Mouse (Mus musculus) forebrain, postnatal 0 days (tissue): ENCODE measurements around the gene Mdc1. TPM values are rescaled to one million over a fixed set of nuclear protein-coding genes. Genes with fewer than 3 reads are reported as not detected.
A peak's percentile ranks its signal among the peaks of the same experiment; 100 is the strongest.

Experiments
- ATAC-seq: fragments of 200-750 bp; cut with Nextera tagmentation; 2 replicates; pipeline ENCODE4 v1.8.0; 2017; ENCODE audit warnings: mild to moderate bottlenecking, moderate library complexity
- DNase-seq: peaks from one replicate; pipeline ENCODE4 v3.0.0-alpha.2; 2015
- H3K27ac ChIP-seq: fragments of 300-500 bp; sonication (generic); 2 replicates; pipeline ENCODE4 v1.5.1; 2014; ENCODE audit warnings: low read depth, mild to moderate bottlenecking, antibody characterized with exemption, low read length, moderate library complexity, mixed read lengths
- H3K27me3 ChIP-seq: fragments of 300-500 bp; sonication (generic); 2 replicates; pipeline ENCODE4 v1.6.1; 2014; ENCODE audit warnings: mild to moderate bottlenecking, low read length, mixed read lengths; ENCODE audit not compliant: insufficient read depth
- H3K36me3 ChIP-seq: fragments of 300-500 bp; sonication (generic); 2 replicates; pipeline ENCODE4 v1.6.1; 2014; ENCODE audit warnings: mild to moderate bottlenecking, moderate library complexity; ENCODE audit not compliant: insufficient read depth
- H3K4me1 ChIP-seq: fragments of 300-500 bp; sonication (generic); 2 replicates; pipeline ENCODE4 v1.6.1; 2014; ENCODE audit warnings: antibody characterized with exemption; ENCODE audit not compliant: insufficient read depth
- H3K4me2 ChIP-seq: fragments of 300-500 bp; sonication (generic); 2 replicates; pipeline ENCODE4 v1.6.1; 2014; ENCODE audit warnings: low read depth, mild to moderate bottlenecking, moderate library complexity
- H3K4me3 ChIP-seq: fragments of 300-500 bp; sonication (generic); 2 replicates; pipeline ENCODE4 v1.5.1; 2014; ENCODE audit warnings: low read depth, low read length, mixed read lengths
- H3K9ac ChIP-seq: fragments of 300-500 bp; sonication (generic); 2 replicates; pipeline ENCODE4 v1.6.1; 2014; ENCODE audit warnings: mild to moderate bottlenecking
- H3K9me3 ChIP-seq: fragments of 300-500 bp; sonication (generic); 2 replicates; pipeline ENCODE4 v1.6.1; 2016; ENCODE audit warnings: low read length
- CTCF ChIP-seq: sonication (generic); IDR thresholded peaks from 2 replicates; pipeline ENCODE4 v1.5.1; 2016; ENCODE audit warnings: antibody characterized with exemption, control low read depth, low read depth
- WGBS: fragments of 180-500 bp; shearing (Covaris S2); extraction: QIAGEN DNeasy Blood & Tissue Kit; methylation state at CpG from one replicate; pipeline ENCODE4 v1.1.7; 2014; 5-methylcytosine and 5-hydroxymethylcytosine counted together
- polyA plus RNA-seq: library from polyadenylated mRNA; unstranded; fragments of >200 nt; fragmentation: Nextera tagmentation; extraction: Ambion mirVana; gene quantifications from 2 replicates; pipeline ENCODE4 v1.2.1, GENCODE M21; 2015
- total RNA-seq: library from RNA; depleted of rRNA; stranded (reverse); fragments of >200 nt; gene quantifications from 2 replicates; pipeline ENCODE4 v1.2.3, GENCODE M21; 2014

The Mdc1 gene
- total and polyA plus RNA-seq, 2 experiments from 2014 or later = 4.4 to 20.4 TPM

DNA sequence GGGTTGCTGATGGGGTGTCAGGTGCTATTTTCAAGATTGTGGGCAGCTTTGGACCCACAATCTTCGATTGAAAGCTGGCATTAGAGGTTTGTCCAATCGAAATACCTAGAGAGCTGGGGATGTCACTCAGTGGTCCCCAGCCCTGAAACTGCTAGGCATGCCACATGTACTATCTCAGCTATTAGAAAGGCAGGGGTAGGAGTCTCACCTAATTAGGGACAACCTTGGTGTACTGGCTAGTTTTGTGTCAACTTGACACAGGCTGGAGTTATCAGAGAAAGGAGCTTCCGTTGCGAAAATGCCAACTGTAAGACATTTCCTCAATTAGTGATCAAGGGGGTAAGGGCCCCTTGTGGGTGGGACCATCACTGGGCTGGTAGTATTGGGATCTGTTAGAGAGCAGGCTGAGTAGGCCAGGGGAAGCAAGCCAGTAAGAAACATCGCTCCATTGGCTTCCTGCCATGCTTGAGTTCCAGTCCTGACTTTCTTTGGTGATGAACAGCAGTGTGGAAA, 8.0 kb upstream of the Mdc1 start:
- H3K27me3 ChIP-seq = no peaks in the 10 kb centered on the region
- ATAC-seq = no peak
- H3K4me1 ChIP-seq = peaks cover 16% of the 10 kb centered on the region; the same call in 1 of the 2 replicates
- TF ChIP-seq CTCF = no peak
- H3K4me2 ChIP-seq = peak overlapping the region; percentile 28; the same call in 1 of the 2 replicates
- no peak overlapping the region for H3K27ac ChIP-seq
- DNase-seq = peak; percentile 57
- no peak overlapping the region for H3K9ac ChIP-seq
- H3K9me3 ChIP-seq = no peaks in the 10 kb centered on the region
- peaks cover 54% of the 10 kb centered on the region for H3K36me3 ChIP-seq
- no peak overlapping the region for H3K4me3 ChIP-seq
- WGBS = 18% methylated on average over 5 of the region's 5 CpGs

DNA sequence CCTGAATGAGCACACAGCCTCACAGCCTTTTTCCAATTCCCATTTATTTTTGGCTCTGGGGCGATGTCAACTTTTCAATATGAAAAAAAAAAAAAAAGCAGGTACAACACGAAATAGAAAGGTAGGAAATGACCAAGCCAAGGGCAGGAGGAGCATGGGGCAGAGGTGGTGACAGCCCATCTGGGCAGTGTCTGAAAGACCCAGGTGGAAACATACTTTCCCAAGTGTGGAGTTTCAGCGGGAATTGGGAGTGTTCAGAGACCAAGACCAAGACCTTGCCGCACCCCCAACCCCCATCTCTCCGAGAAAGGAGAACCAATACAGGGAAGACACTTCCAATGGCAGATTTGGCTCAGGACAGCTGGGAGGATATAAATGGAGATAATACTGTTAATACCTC, 7.4 kb upstream of the Mdc1 start:
- Histone ChIP-seq H3K36me3 (peaks cover 54% of the 10 kb centered on the region), H3K9me3 (no peaks in the 10 kb centered on the region), H3K4me3 (no peak overlapping the region), H3K27ac (no peak overlapping the region), H3K27me3 (no peaks in the 10 kb centered on the region), H3K4me2 (peak overlapping the region; percentile 28), H3K4me1 (peaks cover 16% of the 10 kb centered on the region; the same call in 1 of the 2 replicates), H3K9ac (0 out of 2 replicates have a peak overlapping the region, but pooled peaks have one; percentile 7)
- 54% methylated on average over 5 of the region's 5 CpGs for WGBS
- TF ChIP-seq CTCF = no peak
- DNase-seq (no peak), ATAC-seq (no peak)

DNA sequence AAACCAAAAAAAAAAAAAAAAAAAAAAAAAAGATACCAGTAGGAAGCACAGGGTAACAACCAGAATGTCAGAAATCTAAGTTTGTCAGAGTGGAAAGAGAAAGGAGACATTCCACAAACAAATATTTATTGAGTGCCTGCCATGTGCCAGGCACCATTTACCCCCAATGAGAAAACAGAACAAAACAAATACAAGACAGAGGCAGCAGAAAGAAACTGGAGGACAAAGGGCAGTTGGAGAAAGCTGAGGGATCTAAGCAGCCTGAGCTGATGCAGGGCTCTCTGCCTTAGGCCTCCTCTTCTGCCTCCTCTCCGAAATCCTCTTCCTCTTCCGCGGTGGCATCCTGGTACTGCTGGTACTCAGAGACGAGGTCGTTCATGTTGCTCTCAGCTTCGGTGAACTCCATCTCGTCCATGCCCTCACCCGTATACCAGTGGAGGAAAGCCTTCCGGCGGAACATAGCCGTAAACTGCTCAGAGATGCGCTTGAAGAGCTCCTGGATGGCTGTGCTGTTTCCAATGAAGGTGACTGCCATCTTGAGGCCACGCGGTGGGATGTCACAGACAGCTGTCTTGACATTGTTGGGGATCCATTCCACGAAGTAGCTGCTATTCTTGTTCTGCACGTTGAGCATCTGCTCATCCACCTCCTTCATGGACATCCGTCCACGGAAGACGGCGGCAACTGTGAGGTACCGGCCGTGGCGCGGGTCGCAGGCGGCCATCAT, 6.5 kb upstream of the Mdc1 start:
- ATAC-seq (no peak), DNase-seq (peak; percentile 51)
- Histone ChIP-seq H3K36me3 (peaks cover 54% of the 10 kb centered on the region), H3K4me2 (peak overlapping the region; percentile 77), H3K27me3 (no peaks in the 10 kb centered on the region), H3K4me1 (peaks cover 16% of the 10 kb centered on the region; the same call in 1 of the 2 replicates), H3K9me3 (no peaks in the 10 kb centered on the region), H3K9ac (peak overlapping the region; percentile 22; the same call in 1 of the 2 replicates), H3K27ac (no peak overlapping the region; the same call in 1 of the 2 replicates), H3K4me3 (peak overlapping the region; percentile 90)
- peak; percentile 29; the same call in 1 of the 2 replicates for TF ChIP-seq CTCF
- 64% methylated on average over 26 of the region's 26 CpGs for WGBS

DNA sequence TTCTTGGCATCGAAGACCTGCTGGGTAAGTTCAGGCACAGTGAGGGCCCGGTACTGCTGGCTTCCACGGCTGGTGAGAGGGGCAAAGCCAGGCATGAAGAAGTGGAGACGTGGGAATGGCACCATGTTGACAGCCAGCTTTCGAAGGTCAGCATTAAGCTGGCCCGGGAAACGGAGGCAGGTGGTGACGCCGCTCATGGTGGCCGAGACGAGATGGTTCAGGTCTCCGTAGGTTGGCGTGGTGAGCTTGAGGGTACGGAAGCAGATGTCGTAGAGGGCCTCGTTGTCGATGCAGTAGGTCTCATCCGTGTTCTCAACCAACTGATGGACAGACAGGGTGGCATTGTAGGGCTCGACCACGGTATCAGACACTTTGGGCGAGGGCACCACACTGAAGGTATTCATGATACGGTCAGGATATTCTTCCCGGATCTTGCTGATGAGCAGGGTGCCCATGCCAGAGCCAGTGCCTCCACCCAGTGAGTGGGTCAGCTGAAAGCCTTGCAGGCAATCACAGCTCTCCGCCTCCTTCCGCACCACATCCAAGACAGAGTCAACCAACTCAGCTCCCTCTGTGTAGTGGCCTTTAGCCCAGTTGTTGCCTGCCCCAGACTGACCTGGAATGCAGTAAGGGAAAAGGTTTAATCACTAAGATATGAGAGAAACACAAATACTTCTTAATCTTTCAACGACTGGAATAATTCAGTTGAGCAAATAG, 5.7 kb upstream of the Mdc1 start:
- Histone ChIP-seq H3K4me3 (peak overlapping the region; percentile 90), H3K4me2 (peak overlapping the region; percentile 77), H3K27me3 (no peaks in the 10 kb centered on the region), H3K36me3 (peaks cover 52% of the 10 kb centered on the region), H3K9ac (peak overlapping the region; percentile 93), H3K4me1 (peaks cover 18% of the 10 kb centered on the region; the same call in 1 of the 2 replicates), H3K9me3 (no peaks in the 10 kb centered on the region), H3K27ac (no peak overlapping the region)
- WGBS = 65% methylated on average over 26 of the region's 26 CpGs
- DNase-seq (no peak), ATAC-seq (no peak)
- no peak for TF ChIP-seq CTCF

DNA sequence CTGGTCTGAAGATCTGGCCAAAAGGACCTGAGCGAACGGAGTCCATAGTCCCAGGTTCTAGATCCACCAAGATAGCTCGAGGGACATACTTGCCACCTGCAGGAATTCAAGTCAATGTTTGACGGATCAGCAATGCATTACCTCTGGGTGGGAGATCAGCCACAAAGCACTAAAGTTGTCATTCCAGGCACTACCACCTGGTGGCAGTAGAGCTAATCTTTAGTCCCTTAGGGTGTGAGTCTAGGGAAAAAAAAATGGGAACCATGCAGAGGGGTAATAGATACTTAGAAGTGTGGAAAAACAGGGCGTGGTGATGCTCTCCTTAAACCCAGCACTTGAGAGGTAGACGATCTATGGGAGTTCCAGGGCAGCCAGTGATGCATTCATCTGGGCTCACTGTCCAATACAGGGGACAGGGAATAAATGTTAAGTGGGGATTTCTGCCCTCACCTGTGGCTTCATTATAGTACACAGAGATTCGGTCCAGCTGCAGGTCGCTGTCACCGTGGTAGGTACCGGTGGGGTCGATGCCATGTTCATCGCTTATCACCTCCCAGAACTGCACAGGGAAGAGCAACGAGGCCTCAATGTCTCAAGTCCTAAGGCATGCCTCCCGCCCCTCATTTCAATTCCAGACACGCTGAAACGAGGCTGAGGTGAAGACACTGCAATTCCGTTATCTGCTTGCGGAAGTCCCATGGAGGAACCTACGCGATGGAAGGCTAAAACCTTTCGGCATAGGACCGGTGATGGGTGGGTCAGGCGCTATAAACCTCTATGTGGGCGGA, 4.9 kb upstream of the Mdc1 start:
- no peaks in the 10 kb centered on the region for H3K9me3 ChIP-seq
- peak overlapping the region; percentile 90 for H3K4me3 ChIP-seq
- TF ChIP-seq CTCF = peak; percentile 89
- H3K9ac ChIP-seq = peak overlapping the region; percentile 93
- WGBS = 7% methylated on average over 24 of the region's 24 CpGs
- peak overlapping the region; percentile 77 for H3K4me2 ChIP-seq
- H3K27me3 ChIP-seq = no peaks in the 10 kb centered on the region
- DNase-seq (peak; percentile 96), ATAC-seq (peak; percentile 6)
- peaks cover 20% of the 10 kb centered on the region; the same call in 1 of the 2 replicates for H3K4me1 ChIP-seq
- H3K27ac ChIP-seq = peak overlapping the region; percentile 98
- H3K36me3 ChIP-seq = peaks cover 44% of the 10 kb centered on the region

DNA sequence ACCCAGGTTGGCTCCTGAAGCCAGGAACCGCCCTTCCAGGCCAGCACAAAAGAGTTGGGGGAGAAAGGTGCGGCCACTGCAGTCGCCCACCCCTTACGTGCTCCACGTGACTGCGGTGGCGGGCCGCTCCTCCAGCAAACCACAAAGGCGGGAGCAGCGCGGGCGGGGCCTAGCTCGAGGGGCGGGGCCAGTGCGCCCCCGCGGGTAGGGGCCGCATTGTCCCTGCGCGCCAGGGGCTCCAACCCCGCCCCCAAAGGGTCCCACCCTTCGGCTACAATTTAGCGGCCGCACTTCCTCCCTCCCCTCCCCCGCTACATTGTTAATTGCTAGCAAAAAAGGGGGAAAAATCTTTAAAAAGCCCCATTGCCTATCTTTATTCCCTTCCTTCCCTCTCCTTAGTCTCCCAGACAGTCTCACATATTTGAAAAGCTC, 4.3 kb upstream of the Mdc1 start:
- peaks cover 23% of the 10 kb centered on the region; the same call in 1 of the 2 replicates for H3K4me1 ChIP-seq

More for the DNA sequence above, 4.3 kb upstream of the Mdc1 start:
- Histone ChIP-seq H3K36me3 (peaks cover 40% of the 10 kb centered on the region), H3K27ac (peak overlapping the region; percentile 98), H3K27me3 (no peaks in the 10 kb centered on the region), H3K9ac (peak overlapping the region; percentile 93), H3K9me3 (no peaks in the 10 kb centered on the region), H3K4me3 (peak overlapping the region; percentile 90), H3K4me2 (peak overlapping the region; percentile 77)
- no peak for TF ChIP-seq CTCF
- under 1% methylated on average over 25 of the region's 25 CpGs for WGBS
- ATAC-seq (peak; percentile 30), DNase-seq (peak; percentile 94)
